Mouse (Mus musculus): Measurements from ENCODE around the gene Igfbp5.

DNA sequence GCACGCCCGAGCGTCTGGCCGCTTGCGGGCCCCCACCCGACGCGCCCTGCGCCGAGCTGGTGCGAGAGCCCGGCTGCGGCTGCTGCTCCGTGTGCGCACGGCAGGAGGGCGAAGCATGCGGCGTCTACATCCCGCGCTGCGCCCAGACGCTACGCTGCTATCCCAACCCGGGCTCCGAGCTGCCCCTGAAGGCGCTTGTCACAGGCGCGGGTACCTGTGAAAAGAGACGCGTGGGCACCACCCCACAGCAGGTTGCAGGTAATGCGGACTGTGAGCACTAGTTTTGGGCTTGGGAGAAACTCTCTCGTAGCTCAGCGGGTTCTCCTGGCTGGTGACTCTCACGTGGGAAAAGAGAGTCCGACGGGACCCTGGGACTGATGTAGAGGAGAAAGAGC lies 50.0 kb downstream of the Igfbp5 start:
- TF ChIP-seq CTCF (IDR thresholded peaks at IDR 0.05; ENCODE audit: borderline replicate concordance, extremely low read depth, insufficient read depth, insufficient read length) (no peak), POLR2A (IDR thresholded peaks at IDR 0.05; ENCODE audit: borderline replicate concordance, extremely low read depth, insufficient read depth, insufficient read length, poor library complexity, severe bottlenecking) (0 out of 2 replicates have a peak, but pooled peaks have one; percentile 3)

All from brain, embryonic 14.5 days (tissue).